Mouse (Mus musculus): Measurements from ENCODE around the gene Lamb3. TPM values are rescaled to one million over a fixed set of nuclear protein-coding genes. Genes with fewer than 3 reads are reported as not detected.

Gene Lamb3
- total RNA-seq, 2 experiments from 2014 or later, result 0.80 to 1.4 TPM

DNA sequence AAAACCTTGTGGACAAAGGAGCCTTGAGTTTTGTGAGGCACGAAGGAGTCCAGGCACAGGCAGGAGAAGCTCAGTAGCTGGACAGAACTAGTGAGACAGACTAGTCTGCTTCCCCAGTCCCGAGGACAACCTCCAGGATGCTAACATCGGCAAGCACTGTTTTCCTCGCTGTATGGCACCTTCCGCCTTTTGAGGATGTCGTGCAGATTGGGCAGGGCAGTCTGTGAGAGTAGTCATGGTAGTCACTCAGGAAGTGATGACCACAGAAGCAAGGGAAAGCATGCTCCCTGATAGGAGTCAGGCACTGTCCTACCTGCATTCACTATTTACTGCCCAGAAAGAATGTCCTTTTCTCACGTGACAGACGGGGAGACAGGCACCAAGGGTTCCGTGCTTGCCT is 122.1 kb downstream of the Lamb3 start:
- intact Hi-C loops (cut with DNase I; ENCODE audit: low total_unique reads), result no loop called here
- DNase-seq, result no peak

- intact Hi-C loops (cut with DNase I; ENCODE audit: low total_unique reads), result loop anchor here (5.0 kb wide), 1 partner anchor 47 kb away; no protein-coding TSS in a partner anchor
- DNase-seq, result peak; percentile 87
Measured at GRCm38 (mm10) chr1:193330172-193330571, 122.7 kb downstream of the Lamb3 start.

DNA sequence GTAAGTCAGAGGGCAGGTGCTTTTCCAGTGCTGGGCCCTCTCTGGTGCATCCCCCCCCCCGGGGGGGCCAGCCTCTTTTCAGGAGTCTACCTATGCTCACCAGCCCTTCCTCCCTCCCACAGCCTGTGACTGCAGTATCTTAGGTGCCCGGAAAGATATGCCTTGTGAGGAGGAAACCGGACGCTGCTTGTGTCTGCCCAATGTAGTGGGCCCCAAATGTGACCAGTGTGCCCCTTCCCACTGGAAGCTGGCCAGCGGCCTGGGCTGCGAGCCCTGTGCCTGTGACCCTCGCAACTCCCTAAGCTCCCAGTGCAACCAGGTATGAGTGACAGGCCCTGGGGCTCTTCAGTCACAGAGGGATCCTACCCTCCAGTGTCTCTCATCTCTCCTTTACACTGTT is 123.1 kb downstream of the Lamb3 start:
- intact Hi-C loops (cut with DNase I; ENCODE audit: low total_unique reads), result loop anchor here (5.0 kb wide), 1 partner anchor 47 kb away; no protein-coding TSS in a partner anchor
- no peak for DNase-seq

DNA sequence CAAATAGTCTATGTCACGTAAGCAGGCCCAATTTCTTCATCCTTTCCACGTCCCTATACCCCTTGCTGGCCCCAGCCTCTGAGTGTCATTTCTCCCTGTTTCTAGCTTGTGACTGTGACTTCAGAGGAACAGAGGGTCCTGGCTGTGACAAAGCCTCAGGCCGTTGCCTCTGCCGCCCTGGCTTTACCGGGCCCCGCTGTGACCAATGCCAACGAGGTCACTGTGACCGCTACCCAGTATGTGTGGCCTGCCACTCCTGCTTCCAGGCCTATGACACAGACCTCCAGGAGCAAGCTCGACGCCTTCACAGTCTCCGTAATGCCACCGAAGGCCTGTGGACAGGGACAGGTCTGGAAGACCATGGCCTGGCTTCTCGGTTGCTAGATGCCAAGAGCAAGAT is 124.5 kb downstream of the Lamb3 start:
- DNase-seq, result no peak
- intact Hi-C loops (cut with DNase I; ENCODE audit: low total_unique reads), result loop anchor here (5.0 kb wide), 1 partner anchor 45 kb away; no protein-coding TSS in a partner anchor

DNA sequence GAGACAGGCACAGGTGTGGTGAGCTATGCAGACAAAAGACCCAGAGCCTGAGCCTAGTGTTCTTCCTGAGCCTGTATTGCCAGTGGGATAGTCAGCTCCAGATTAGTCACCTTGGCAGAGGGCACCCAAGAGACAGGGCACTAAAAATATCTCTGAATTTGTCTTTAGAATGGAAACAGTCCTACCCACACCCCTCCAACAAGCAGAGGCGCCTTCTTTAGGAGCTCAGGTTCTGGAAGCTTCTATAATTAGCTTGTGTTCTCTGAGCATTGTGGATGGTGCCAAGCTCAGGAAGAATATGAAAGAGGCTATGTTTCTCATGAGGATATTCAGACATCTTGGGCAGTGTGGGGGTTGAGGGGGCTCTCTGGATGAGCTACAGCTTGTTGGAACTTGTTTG is 125.2 kb downstream of the Lamb3 start:
- no peak for DNase-seq

DNA sequence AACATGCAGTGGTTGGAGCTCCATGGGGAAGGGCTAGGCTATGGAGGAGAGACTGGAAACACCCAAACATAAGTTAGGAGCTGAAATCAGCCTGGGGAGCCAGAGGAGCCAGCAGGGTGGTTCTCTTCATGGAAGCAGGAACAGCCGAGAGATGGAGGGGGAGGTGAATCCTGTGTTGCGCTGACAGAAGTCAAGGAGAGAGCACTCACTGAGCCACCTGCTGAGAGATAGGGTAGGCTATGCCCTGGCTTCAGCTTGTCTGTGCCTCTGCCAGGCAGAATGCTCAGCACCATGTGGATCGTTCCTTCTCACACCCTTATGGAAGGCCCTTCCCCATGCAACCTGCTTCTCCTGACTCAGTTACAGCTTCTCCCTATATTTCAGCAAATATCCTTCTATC is 126.3 kb downstream of the Lamb3 start:
- intact Hi-C loops (cut with DNase I; ENCODE audit: low total_unique reads), result loop anchor here (5.0 kb wide), 1 partner anchor 44 kb away; no protein-coding TSS in a partner anchor
- no peak for DNase-seq

More for the DNA sequence above, 125.2 kb downstream of the Lamb3 start:
- intact Hi-C loops (cut with DNase I; ENCODE audit: low total_unique reads), result loop anchor here (5.0 kb wide), 1 partner anchor 45 kb away; no protein-coding TSS in a partner anchor

- DNase-seq, result no peak
- intact Hi-C loops (cut with DNase I; ENCODE audit: low total_unique reads), result loop anchor here (5.0 kb wide), 1 partner anchor 43 kb away; no protein-coding TSS in a partner anchor
Measured at GRCm38 (mm10) chr1:193334546-193334945, 127.0 kb downstream of the Lamb3 start.

DNA sequence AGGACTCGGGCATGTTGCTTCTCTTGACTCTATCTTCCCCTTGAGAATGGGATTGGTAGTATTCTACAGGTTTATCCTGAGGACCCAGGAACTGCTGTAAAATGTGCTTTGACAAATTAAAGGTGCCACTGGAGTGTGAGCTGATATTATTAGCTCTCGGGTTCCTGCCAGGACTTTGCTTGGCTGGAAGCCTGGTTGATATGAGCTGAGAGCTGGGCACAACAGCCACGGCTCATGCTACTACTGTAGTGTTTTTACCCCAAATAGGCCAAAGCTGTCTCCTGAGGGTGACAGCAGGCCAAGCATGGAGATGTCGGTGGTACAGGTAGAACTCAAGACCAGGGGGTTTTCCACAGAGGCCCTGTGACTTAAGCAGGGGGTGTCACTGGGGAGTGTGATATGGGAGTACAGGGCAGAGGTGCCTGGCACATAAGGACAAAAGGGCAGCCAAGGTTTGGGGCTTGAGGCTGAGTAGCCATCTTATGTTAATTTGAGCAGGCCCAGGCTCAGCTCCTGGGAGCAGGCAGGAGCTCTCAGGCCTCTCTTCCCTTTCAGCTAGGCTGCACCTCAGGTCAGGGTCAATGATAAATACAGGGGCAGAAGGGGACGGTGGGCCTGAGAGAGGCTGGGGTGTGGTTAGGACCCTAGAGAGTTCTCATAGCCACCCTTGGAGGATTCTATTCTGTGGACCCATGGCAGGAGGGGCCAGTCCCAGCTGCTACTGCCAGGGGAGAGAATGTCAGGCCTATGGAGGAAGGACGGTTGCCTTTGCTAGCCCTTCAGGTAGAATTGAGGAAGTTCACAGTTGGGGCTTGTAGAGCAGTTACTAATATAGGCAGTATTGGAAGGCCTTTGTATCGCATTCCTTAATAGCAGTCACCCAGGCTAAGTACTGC is 128.9 kb downstream of the Lamb3 start:
- peak; percentile 42 for DNase-seq
- intact Hi-C loops (cut with DNase I; ENCODE audit: low total_unique reads), result no loop called here

DNA sequence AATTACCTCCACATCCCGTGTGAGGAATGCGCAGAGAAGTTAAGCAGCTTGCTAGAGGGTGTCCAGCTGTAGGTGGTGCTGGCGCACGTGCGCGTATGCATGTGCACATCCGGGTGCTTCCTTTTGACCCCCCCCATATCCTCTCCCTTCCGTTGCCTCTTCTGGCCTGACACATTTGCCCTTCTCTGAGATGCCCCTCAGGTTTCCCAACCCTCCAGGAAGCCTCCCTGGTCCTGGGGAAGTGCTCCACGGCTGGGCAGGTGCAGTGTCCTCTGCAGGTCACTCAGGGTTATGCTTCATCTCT is 129.5 kb downstream of the Lamb3 start:
- DNase-seq, result no peak
- intact Hi-C loops (cut with DNase I; ENCODE audit: low total_unique reads), result no loop called here

GRCm38 (mm10) chr1:193337787-193338310 is 130.3 kb downstream of the Lamb3 start:
- intact Hi-C loops (cut with DNase I; ENCODE audit: low total_unique reads), result no loop called here
- no peak for DNase-seq

GRCm38 (mm10) chr1:193338363-193338995 is 131.0 kb downstream of the Lamb3 start:
- DNase-seq, result no peak
- intact Hi-C loops (cut with DNase I; ENCODE audit: low total_unique reads), result no loop called here

GRCm38 (mm10) chr1:193342198-193342946 is 134.9 kb downstream of the Lamb3 start:
- no peak for DNase-seq
- intact Hi-C loops (cut with DNase I; ENCODE audit: low total_unique reads), result no loop called here

DNA sequence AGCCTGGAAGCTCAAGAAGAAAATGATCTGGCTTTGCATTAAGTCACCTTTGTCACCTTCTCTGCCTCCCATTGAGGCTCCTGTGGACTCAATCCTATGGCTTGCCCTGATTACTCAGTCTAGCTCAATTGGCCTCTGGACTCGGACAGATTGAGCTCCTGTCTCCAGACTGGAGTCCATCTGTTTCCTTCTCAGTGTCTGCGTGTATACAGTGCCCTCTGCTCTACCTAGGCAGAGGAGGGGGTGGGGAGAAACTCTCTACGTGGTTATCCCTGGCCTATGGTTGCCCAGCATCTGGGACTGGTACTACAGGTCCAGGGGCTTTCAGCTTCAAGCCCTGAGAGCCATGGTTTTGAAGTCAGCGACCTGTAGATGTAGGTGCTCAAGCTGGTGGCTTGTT is 136.4 kb downstream of the Lamb3 start:
- intact Hi-C loops (cut with DNase I; ENCODE audit: low total_unique reads), result no loop called here
- no peak for DNase-seq

- intact Hi-C loops (cut with DNase I; ENCODE audit: low total_unique reads), result no loop called here
- no peak for DNase-seq
Measured at GRCm38 (mm10) chr1:193344976-193345375, 137.5 kb downstream of the Lamb3 start.

- intact Hi-C loops (cut with DNase I; ENCODE audit: low total_unique reads), result no loop called here
- no peak for DNase-seq
Measured at GRCm38 (mm10) chr1:193346908-193347307, 139.4 kb downstream of the Lamb3 start.

DNA sequence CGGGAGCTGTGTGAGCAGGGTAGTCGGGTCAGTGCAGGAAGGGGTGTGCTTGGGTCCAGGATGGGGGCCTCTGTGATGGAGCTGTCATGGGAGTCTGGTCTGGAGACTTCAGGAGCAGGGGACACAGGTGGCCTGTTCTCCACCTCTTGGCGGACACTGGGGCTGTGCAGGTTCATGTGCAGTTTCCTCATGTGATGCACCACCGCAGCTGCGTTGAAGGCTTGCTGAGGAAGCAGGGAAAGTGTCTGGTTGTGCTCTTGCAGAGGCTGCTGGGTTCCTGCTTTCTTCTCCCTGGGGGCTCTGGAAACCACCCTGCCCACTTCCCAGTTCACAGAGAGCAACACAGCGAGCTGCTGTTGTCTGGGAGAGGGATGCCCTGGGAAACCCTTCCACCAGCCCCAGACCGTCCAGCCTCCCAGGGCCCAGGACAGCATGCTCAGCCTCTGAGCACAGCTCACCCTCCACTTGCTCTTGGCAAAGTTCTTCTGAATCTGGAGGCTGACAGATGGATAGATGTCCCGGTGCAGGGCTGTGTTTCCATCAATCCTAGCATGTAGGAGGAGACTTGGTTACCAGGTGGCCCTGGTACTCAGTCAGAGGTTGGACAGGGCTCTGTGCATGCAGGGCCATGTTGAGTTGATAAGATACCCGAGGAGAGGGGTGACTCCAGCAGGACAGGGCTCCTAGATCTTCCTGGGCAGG is 140.9 kb downstream of the Lamb3 start:
- no peak for DNase-seq
- intact Hi-C loops (cut with DNase I; ENCODE audit: low total_unique reads), result no loop called here

- intact Hi-C loops (cut with DNase I; ENCODE audit: low total_unique reads), result no loop called here
- no peak for DNase-seq
Measured at GRCm38 (mm10) chr1:193349702-193350545, 142.4 kb downstream of the Lamb3 start.

- no peak for DNase-seq
- intact Hi-C loops (cut with DNase I; ENCODE audit: low total_unique reads), result no loop called here
Measured at GRCm38 (mm10) chr1:193350546-193350801, 143.0 kb downstream of the Lamb3 start.

DNA sequence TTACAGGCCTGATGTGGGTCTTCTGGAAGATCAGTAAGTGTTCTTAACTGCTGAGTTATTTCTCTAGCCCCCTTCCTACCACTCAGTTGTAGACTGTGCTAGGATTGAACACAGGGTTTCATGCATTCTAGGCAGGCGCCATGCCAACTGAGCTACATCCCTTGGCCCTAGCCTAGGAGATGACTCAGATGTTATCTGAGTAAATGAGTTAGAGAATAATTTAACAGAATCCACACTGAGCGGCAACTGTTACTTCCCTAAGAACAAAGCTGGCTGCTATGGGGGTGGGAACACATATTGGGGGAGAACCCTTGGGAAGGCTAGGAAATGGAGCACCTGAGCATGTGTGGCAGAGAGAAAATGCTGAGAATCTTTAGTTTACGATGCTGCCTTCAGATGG is 144.1 kb downstream of the Lamb3 start:
- intact Hi-C loops (cut with DNase I; ENCODE audit: low total_unique reads), result no loop called here
- no peak for DNase-seq

Data from gastrocnemius, postnatal 14 days (tissue).